Mouse (Mus musculus) bone marrow macrophage, adult 2 months (primary cell): Measurements from ENCODE around the gene Fgfr1op. TPM values are rescaled to one million over a fixed set of nuclear protein-coding genes. Genes with fewer than 3 reads are reported as not detected.
"Not testable (repeated sequence)": the region's sequence is repeated elsewhere in the genome, so short reads cannot be mapped to it uniquely, and the experiment has no call there.

Source experiments
- H3K27ac ChIP-seq: 2 replicates; pipeline ENCODE4 v1.5.1; 2012; ENCODE audit warnings: low read depth, low read length; ENCODE audit not compliant: insufficient read depth
- H3K4me1 ChIP-seq: 2 replicates; pipeline ENCODE4 v1.6.1; 2012; ENCODE audit warnings: low read length; ENCODE audit not compliant: control insufficient read depth, insufficient read depth
- H3K4me3 ChIP-seq: 2 replicates; pipeline ENCODE4 v1.5.1; 2012; ENCODE audit warnings: mild to moderate bottlenecking, low read length, moderate library complexity; ENCODE audit not compliant: insufficient read depth
- CTCF ChIP-seq: IDR thresholded peaks from 2 replicates; pipeline ENCODE4 v1.5.1; 2012; ENCODE audit warnings: low read depth, mild to moderate bottlenecking, low read length, moderate library complexity
- POLR2A ChIP-seq: IDR thresholded peaks from 2 replicates; pipeline ENCODE4 v1.6.1; 2012; ENCODE audit warnings: mild to moderate bottlenecking, low read depth, low read length, borderline replicate concordance
- polyA plus RNA-seq: library from polyadenylated mRNA; stranded (reverse); fragments of >200 nt; gene quantifications from 2 replicates; pipeline ENCODE4 v1.2.4, GENCODE M21; 2012; ENCODE audit not compliant: missing spikeins, insufficient read depth, insufficient read length

Gene Fgfr1op
- polyA plus RNA-seq, 1 experiment, result 17.4 TPM

- TF ChIP-seq CTCF, result no peak
- no peak for TF ChIP-seq POLR2A
- Histone ChIP-seq H3K4me3 (no peak overlapping the region), H3K4me1 (peaks cover 31% of the 10 kb centered on the region), H3K27ac (no peak overlapping the region)
Observed at GRCm38 (mm10) chr17:8193678-8194077, 28.4 kb downstream of the Fgfr1op start.

DNA sequence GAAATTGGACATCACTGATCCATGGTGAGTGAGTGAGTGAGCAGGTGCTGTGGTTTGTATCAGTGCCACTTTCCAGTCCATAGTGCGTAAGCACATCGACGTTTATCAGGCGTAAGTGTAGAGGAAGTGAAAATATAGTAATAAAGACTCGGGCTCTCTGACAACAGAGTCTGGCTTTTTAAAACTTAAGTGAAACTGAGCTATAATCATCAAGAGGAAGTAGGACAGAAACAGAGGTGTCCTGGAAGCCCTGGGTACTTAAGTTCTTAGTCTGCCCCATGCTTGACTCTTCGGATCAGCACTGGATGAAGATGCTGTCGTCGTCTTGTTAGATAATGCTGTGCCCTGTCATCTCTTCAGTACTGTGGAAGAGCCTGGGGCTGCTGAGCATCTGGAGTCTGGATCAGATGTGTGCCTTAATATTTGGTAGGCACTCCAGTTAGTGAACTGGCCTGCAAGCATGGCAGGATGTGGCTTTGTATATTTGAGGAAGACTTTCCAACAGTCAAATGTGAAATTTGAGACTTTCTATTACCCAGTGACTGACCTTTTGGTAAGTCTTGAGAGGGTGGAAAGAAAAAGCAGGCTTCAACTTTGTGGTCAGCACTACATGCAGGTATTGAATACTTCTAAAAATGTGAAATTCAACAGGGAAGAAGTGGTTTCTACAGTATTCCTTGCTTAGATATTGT lies 30.5 kb downstream of the Fgfr1op start:
- Histone ChIP-seq H3K4me1 (peaks cover 45% of the 10 kb centered on the region), H3K27ac (peak overlapping the region; percentile 77)
- TF ChIP-seq POLR2A (no peak), CTCF (no peak)

DNA sequence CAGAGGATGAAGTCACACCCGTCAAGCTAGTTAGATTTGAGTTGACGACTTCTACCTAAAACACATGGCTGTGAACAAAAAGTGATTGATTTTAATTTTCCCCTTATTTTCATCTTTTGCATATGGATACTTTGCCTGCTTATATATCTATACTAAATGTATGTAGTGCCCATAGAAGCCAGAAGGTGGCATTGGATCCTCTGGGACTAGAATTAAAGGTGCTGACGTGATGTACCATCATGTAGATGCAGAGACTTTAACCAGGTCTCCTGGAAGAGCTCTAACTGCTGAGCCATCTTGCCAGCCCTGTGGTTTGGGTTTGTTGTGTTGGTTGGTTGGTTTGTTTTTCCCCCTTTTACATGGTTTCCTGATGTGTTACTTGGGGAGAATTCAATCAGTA lies 32.4 kb downstream of the Fgfr1op start:
- H3K4me1 ChIP-seq, result peaks cover 45% of the 10 kb centered on the region
- H3K4me3 ChIP-seq, result no peak overlapping the region
- H3K27ac ChIP-seq, result no peak overlapping the region
- TF ChIP-seq CTCF, result no peak
- no peak for TF ChIP-seq POLR2A

More for the DNA sequence above, 30.5 kb downstream of the Fgfr1op start:
- H3K4me3 ChIP-seq, result no peak overlapping the region

- Histone ChIP-seq H3K4me3 (no peak overlapping the region), H3K4me1 (peaks cover 41% of the 10 kb centered on the region), H3K27ac (peak overlapping the region; percentile 85)
- TF ChIP-seq CTCF (no peak), POLR2A (no peak)
Observed at GRCm38 (mm10) chr17:8199067-8199935, 34.0 kb downstream of the Fgfr1op start.

DNA sequence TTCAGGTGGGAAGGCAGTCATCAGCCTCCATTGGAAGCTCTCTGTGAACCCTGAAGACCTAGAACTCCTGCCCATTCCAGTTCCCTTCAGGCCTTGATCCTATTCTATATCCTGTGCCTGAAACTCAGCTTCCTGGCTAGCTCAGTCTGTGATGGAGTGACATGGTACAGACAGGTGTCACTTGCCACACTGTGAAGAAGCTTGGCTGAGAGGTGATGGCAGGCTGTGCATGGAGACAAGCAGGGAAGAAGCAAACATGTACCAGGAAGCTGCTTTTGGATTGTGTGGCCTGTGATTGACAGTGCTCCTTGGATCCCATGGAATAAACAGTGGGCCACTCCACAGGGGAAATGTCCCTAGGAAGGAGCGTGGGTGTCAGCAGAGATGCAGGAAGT lies 34.6 kb downstream of the Fgfr1op start:
- H3K27ac ChIP-seq, result peak overlapping the region; percentile 85; the same call in 1 of the 2 replicates
- H3K4me1 ChIP-seq, result peaks cover 36% of the 10 kb centered on the region
- H3K4me3 ChIP-seq, result no peak overlapping the region
- TF ChIP-seq CTCF, result no peak
- TF ChIP-seq POLR2A, result no peak

DNA sequence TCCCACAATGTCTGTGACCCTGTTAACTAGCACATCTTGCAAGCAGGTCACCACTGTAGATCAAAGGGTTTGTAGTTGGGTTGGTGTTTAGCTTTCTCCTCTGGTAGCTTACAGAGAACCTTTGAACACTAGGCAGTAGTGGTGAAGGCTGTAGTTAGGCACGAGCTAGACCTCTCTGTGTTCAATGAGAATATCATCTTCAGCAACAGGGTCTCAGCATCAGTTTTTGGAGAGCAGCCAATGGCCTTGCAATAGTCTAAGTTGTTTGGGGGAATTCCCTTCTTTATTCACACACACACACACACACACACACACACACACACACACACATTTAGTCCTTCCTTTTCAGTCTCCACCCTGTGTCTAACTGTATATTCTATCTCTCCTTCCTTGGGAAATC lies 38.2 kb downstream of the Fgfr1op start:
- peaks cover 20% of the 10 kb centered on the region for H3K4me1 ChIP-seq
- H3K4me3 ChIP-seq, result no peak overlapping the region
- TF ChIP-seq CTCF (no peak), POLR2A (no peak)
- no peak overlapping the region for H3K27ac ChIP-seq

GRCm38 (mm10) chr17:8205221-8205631 lies 39.9 kb downstream of the Fgfr1op start:
- not testable (repeated sequence) for H3K4me3 ChIP-seq, H3K27ac ChIP-seq

GRCm38 (mm10) chr17:8206691-8207090 lies 41.4 kb downstream of the Fgfr1op start:
- no peak for TF ChIP-seq CTCF
- TF ChIP-seq POLR2A, result no peak
- H3K27ac ChIP-seq, result no peak overlapping the region
- no peak overlapping the region for H3K4me3 ChIP-seq
- H3K4me1 ChIP-seq, result peaks cover 16% of the 10 kb centered on the region

More at GRCm38 (mm10) chr17:8205221-8205631, 39.9 kb downstream of the Fgfr1op start:
- H3K4me1 ChIP-seq, result not testable (repeated sequence)

DNA sequence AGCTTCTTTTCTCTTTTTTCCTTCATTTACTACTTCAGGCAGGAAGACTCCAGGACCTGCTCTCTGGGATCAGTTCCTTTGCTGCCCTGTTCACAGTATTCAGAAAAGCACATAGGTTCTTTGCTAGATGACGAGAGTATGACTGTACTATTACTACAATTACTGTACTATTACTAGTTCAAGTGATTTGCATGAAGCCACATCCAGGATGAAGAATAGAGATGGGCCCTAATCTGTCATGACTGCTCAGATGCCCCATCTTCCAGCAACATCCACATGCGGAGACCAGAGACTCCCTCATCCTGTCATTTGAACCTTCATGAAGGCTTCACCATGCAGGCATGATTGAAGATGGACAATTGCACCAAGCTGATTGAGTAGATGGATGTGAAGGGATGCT lies 44.4 kb downstream of the Fgfr1op start:
- no peak overlapping the region for H3K4me3 ChIP-seq
- H3K4me1 ChIP-seq, result peaks cover 26% of the 10 kb centered on the region
- TF ChIP-seq POLR2A (no peak), CTCF (no peak)
- no peak overlapping the region for H3K27ac ChIP-seq

DNA sequence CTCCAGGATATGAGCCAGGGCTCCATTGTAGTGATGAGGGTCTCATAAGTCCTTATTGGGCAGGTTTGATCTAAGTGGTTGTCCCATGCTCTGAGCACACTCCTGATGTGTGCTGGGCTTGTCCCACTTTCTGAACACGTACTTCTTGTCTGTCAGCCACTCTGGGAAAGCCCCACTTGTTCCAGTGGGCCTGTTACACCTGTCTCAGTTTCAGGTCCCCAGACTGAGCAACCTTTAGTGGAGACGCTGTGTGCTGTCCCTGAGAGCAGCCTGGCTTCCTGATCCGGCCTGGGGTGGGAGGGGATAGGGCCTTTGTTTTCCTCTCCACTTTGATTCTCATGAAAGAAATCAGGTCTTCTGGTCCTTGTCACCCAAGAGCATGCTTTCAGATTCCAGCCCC lies 44.9 kb downstream of the Fgfr1op start:
- peaks cover 31% of the 10 kb centered on the region for H3K4me1 ChIP-seq
- no peak overlapping the region for H3K4me3 ChIP-seq
- no peak overlapping the region for H3K27ac ChIP-seq
- no peak for TF ChIP-seq CTCF
- no peak for TF ChIP-seq POLR2A

GRCm38 (mm10) chr17:8210675-8211074 lies 45.4 kb downstream of the Fgfr1op start:
- Histone ChIP-seq H3K4me1 (peaks cover 31% of the 10 kb centered on the region), H3K27ac (no peak overlapping the region), H3K4me3 (no peak overlapping the region)
- TF ChIP-seq CTCF (no peak), POLR2A (no peak)
